Mouse (Mus musculus) testis, adult 2 months (tissue): ENCODE data around the gene Tbc1d1. TPM values are rescaled to one million over a fixed set of nuclear protein-coding genes. Genes with fewer than 3 reads are reported as not detected.

ENCODE experiments used
- H3K27ac ChIP-seq: fragments of 200-500 bp; 2 replicates; pipeline ENCODE4 v1.5.1; 2012; ENCODE audit warnings: low read depth, low read length; ENCODE audit not compliant: control insufficient read depth, insufficient read depth
- H3K27me3 ChIP-seq: fragments of 200-500 bp; 2 replicates; pipeline ENCODE4 v1.6.1; 2012; ENCODE audit warnings: mild to moderate bottlenecking, low read length, moderate library complexity; ENCODE audit not compliant: control insufficient read depth, insufficient read depth
- H3K36me3 ChIP-seq: fragments of 200-500 bp; 2 replicates; pipeline ENCODE4 v1.6.1; 2012; ENCODE audit warnings: mild to moderate bottlenecking, low read length; ENCODE audit not compliant: control insufficient read depth, insufficient read depth
- H3K4me1 ChIP-seq: fragments of 200-500 bp; 2 replicates; pipeline ENCODE4 v1.6.1; 2012; ENCODE audit warnings: low read length; ENCODE audit not compliant: control insufficient read depth, insufficient read depth
- H3K4me3 ChIP-seq: fragments of 200-500 bp; 2 replicates; pipeline ENCODE4 v1.5.1; 2012; ENCODE audit warnings: low read depth, mild to moderate bottlenecking, low read length, moderate library complexity, mixed read lengths; ENCODE audit not compliant: control insufficient read depth
- CTCF ChIP-seq: fragments of 200-500 bp; IDR thresholded peaks from 2 replicates; pipeline ENCODE4 v1.5.1; 2012; ENCODE audit warnings: low read depth, mild to moderate bottlenecking, inconsistent platforms, low read length, moderate library complexity; ENCODE audit not compliant: control insufficient read depth, insufficient read depth, insufficient replicate concordance
- POLR2A ChIP-seq: fragments of 200-500 bp; IDR thresholded peaks from 2 replicates; pipeline ENCODE4 v1.6.1; 2012; ENCODE audit warnings: low read depth, mild to moderate bottlenecking, inconsistent platforms, low read length, moderate library complexity; ENCODE audit not compliant: control insufficient read depth
- polyA plus RNA-seq: library from polyadenylated mRNA; depleted of rRNA; stranded (reverse); fragments of >200 nt; gene quantifications from 2 replicates; pipeline ENCODE4 v1.2.3, GENCODE M21; 2012

The Tbc1d1 gene
- polyA plus RNA-seq, 1 experiment, result 37.8 TPM

DNA sequence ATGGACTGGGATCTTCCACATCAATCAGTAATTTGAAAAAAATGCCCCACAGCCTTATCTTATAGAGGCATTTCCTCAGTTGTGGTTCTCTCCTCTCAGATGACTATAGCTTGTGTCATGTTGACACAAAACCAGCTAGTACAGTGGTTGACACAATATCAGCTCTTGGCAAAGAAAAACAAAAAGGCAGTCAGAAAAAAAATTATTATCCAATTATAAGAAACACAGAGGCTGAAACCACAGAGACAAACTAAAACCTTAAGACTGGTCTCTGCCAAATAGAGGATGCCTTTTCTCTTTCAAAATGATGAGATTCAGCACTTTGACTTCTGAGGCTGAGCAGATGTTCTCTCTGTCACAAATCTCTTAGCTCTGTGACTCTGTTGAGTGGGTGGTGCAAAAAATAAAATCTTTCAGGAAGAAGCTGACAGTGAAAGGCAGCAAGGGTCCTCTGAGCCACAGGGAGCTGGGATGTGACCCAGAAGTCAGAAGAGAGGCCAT is 215.3 kb downstream of the Tbc1d1 start:
- Histone ChIP-seq H3K4me1 (peaks cover 11% of the 10 kb centered on the region), H3K27ac (no peak overlapping the region), H3K36me3 (no peaks in the 10 kb centered on the region), H3K4me3 (no peak overlapping the region), H3K27me3 (no peaks in the 10 kb centered on the region)
- TF ChIP-seq POLR2A, result no peak
- no peak for TF ChIP-seq CTCF

DNA sequence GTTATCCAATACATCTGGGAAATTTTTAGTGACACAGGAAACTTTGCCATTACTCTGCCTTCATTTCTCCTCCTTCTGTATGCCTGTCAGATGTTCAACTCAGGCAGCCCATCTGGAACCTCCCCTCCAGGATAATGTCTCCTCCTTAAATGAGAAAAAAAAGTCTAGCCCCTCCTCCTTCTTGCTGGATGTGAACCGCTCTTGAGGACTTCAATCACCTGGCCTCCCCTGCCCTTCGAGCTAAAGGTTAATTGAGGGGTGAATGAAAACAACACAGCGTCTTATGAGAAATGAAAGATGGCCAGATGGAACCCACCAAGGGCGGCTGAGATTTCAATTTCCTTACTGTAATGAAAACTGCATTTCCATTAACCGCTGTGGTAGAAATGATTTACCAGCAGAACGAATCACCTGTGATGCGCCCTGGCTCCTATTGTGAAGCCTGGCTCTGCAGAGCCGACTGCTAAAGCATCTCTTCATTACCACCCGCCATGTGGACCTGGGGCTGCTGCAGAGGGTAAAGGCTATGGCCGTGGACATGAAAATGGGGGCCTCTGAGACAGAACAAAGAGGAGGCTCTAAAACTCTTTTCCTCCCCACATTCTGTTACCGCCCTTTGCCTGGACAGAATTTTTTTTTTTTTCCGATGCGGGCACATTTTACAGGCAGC is 216.3 kb downstream of the Tbc1d1 start:
- Histone ChIP-seq H3K4me3 (no peak overlapping the region), H3K27me3 (no peaks in the 10 kb centered on the region), H3K36me3 (no peaks in the 10 kb centered on the region), H3K27ac (no peak overlapping the region), H3K4me1 (peaks cover 11% of the 10 kb centered on the region)
- TF ChIP-seq POLR2A (no peak), CTCF (no peak)

DNA sequence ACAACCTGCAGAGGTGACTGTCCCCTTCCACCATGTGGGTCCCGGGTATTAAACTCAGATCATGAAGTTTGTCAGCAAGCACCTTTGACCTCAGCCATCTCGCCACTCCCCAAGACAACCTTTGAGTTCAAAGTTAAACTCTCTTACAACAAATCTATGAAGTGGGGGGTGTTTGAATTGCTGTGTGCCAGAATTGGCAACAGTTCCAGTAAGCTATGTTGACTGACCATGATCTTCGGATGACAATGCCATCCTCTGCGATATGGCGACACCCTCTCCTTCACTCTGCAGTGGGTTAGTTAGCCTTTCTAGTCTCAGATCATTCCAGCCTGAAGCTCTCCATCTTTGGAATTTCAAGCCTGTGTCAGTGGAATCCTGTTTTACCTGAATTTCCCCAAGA is 217.6 kb downstream of the Tbc1d1 start:
- H3K36me3 ChIP-seq, result no peaks in the 10 kb centered on the region
- no peak overlapping the region for H3K4me3 ChIP-seq
- no peaks in the 10 kb centered on the region for H3K27me3 ChIP-seq
- no peak overlapping the region for H3K27ac ChIP-seq
- H3K4me1 ChIP-seq, result peaks cover 11% of the 10 kb centered on the region
- TF ChIP-seq POLR2A (no peak), CTCF (no peak)

DNA sequence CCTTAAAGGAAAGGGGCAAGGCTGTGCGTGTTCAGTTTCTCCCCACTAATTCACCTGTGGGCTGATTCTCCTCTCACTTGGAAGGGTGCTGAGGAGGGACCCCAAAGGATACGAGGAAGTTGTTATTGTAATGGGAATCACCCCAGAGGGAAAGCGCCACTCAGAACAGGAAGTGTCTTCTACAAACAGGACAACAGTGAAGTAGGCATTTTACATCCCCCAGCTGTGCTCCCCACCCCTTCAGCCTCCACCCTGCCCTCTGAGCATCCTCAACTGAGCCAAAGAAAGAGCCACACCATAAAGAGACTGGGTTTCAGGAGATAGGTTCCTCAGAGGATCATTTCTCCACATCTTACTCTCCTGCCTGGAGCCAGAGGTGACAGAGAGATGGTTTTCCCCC is 219.7 kb downstream of the Tbc1d1 start:
- H3K27ac ChIP-seq, result no peak overlapping the region
- no peak for TF ChIP-seq CTCF
- TF ChIP-seq POLR2A, result no peak
- no peak overlapping the region for H3K4me3 ChIP-seq
- no peaks in the 10 kb centered on the region for H3K36me3 ChIP-seq
- H3K27me3 ChIP-seq, result no peaks in the 10 kb centered on the region
- H3K4me1 ChIP-seq, result peaks cover 11% of the 10 kb centered on the region

DNA sequence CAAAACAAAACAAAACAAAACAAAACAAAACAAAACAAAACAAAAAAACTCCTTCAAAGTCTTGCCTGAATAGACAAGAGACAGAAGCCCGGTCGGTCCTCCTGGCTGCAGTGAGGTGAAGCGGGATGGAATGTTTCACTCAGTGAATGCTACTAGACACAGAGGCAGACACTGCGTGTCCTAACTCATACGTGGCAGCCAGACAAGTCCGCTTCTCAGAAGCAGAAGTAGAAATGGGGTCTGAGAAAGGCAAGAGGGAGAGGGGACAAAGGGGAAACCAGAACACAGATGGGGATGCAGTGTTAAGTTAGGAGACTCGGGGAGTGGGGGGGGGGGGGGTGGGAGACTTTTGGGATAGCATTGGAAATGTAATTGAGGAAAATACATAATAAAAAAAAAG is 220.4 kb downstream of the Tbc1d1 start:
- Histone ChIP-seq H3K36me3 (no peaks in the 10 kb centered on the region), H3K27me3 (no peaks in the 10 kb centered on the region), H3K4me3 (no peak overlapping the region), H3K27ac (no peak overlapping the region), H3K4me1 (peaks cover 11% of the 10 kb centered on the region)
- TF ChIP-seq CTCF (no peak), POLR2A (no peak)

DNA sequence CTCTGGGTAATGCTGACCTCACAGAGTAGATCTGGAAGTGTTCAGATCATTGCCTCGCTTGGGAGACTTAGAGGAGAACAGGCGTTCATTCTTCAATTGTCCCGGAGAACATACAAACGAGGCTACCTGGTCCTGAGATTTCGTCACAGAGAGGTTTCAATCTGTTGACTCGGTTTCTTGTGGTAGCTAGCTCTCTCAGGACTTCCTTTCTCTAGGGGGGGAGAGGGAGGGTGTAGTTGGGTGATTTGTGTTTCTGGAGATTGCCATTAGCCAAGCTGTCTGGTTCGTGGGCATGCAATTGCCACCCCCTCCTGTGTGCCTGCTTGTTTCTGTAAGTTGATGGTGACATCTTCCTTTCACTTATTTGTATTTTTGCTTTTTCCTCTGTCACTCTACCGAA is 221.6 kb downstream of the Tbc1d1 start:
- Histone ChIP-seq H3K4me3 (no peak overlapping the region), H3K27ac (no peak overlapping the region), H3K4me1 (peaks cover 11% of the 10 kb centered on the region), H3K27me3 (no peaks in the 10 kb centered on the region), H3K36me3 (no peaks in the 10 kb centered on the region)
- TF ChIP-seq CTCF, result no peak
- no peak for TF ChIP-seq POLR2A

DNA sequence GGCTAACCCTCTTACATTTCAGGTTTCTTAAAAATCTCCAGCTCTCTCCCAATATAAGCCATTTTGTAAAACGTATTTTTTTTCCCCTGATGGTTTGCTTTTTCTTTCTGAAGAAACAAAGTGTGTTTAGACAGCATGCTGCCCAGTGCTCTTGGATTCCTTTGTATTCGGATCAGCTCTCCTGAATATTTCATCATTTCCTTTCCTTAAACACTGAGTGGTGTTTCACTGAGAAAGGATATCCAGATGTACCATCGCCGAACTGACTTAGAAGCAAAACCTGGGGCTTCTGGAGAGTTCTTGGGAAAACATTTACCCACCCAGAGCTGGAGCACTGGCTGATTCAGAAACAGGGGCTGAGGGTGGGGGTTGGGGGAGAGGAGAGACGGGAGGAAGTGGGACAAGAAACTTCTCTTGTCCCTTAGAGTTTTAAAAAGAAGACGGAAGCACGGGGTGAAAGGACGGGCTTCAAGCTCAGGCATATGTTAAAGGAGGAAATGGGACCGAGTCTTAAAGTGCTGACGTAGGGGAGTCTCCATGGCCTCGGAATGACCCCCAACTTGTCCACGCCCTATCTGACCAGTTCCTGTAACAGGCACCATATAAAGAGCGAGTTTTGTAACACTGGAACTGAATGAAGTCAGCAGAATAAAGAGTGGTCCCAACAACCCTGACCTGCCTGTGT is 222.6 kb downstream of the Tbc1d1 start:
- H3K27ac ChIP-seq, result no peak overlapping the region
- peaks cover 11% of the 10 kb centered on the region for H3K4me1 ChIP-seq

DNA sequence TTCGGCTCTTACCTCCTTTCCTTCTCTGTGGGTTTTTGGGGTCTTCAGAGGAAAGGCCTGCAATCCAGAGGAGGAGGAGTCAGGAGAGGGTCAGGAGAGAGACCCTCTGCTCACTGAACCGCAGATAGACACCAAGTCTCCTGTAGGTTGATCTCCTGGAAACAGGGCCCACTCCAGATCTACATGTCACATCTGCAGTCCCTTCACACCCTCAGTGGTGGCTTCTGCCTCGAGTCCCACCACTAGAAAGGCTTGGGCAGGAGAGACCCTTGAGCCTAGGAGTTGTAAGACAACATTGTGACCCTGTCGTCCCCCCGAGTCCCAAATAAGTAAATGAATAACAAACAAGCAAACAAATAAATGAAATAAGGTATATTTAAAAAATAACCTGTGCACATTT is 223.7 kb downstream of the Tbc1d1 start:
- no peaks in the 10 kb centered on the region for H3K36me3 ChIP-seq
- no peak overlapping the region for H3K27ac ChIP-seq
- no peak for TF ChIP-seq POLR2A
- no peak for TF ChIP-seq CTCF
- H3K27me3 ChIP-seq, result no peaks in the 10 kb centered on the region
- no peak overlapping the region for H3K4me3 ChIP-seq
- peaks cover 8% of the 10 kb centered on the region for H3K4me1 ChIP-seq

More for the DNA sequence above, 222.6 kb downstream of the Tbc1d1 start:
- Histone ChIP-seq H3K4me3 (no peak overlapping the region), H3K36me3 (no peaks in the 10 kb centered on the region), H3K27me3 (no peaks in the 10 kb centered on the region)
- TF ChIP-seq POLR2A, result no peak
- TF ChIP-seq CTCF, result no peak
